Comparison of ENCODE assay signal across 8 mouse cellular contexts in genomic region chr11:101627857-101628559, GRCm38 (mm10). TPM values are rescaled to one million over a fixed set of nuclear protein-coding genes. Genes with fewer than 3 reads are reported as not detected.
DNase-seq lines count a peak whose midpoint lies in the region; ATAC-seq lines count a peak whose summit lies in the region.

No protein-coding gene starts in this region.

- WGBS in forebrain, embryonic 16.5 days = under 1% methylated on average over 33 of the region's 33 CpGs
- WGBS in lung, embryonic 16.5 days = under 1% methylated on average over 33 of the region's 33 CpGs

- no peaks in the 10 kb centered on the region for H3K9me3 ChIP-seq in forebrain, embryonic 16.5 days (ENCODE audit: control insufficient read depth, low read length)
- H3K9me3 ChIP-seq in lung, embryonic 16.5 days (ENCODE audit: control insufficient read depth, low read length) = no peaks in the 10 kb centered on the region

- peak; percentile 96 for DNase-seq in MEL-GATA-1-ER (ENCODE audit: extremely low read depth, low read depth)
- DNase-seq in cerebellum, adult 11-12 months = peak; percentile 68
- DNase-seq in heart, postnatal 36 days = peak; percentile 92 to 95
- DNase-seq in layer of hippocampus, adult 8-10 months (ENCODE audit: low spot score in 2 of 2) = peak; percentile 57 to 79
- peak; percentile 74 for DNase-seq in ovary, adult 18-20 months (ENCODE audit: low spot score)
- DNase-seq in thymus, postnatal 25 days = peak; percentile 88

- no peaks in the 10 kb centered on the region for H3K36me3 ChIP-seq in forebrain, embryonic 16.5 days (ENCODE audit: control insufficient read depth, insufficient read depth)
- no peaks in the 10 kb centered on the region for H3K36me3 ChIP-seq in lung, embryonic 16.5 days (ENCODE audit: control insufficient read depth, insufficient read depth, low read length)

- H3K9ac ChIP-seq in forebrain, embryonic 16.5 days (replicated peaks; ENCODE audit: low read depth, low read length) = peak overlapping the region; percentile 66
- peak overlapping the region; percentile 83 for H3K9ac ChIP-seq in lung, embryonic 16.5 days (ENCODE audit: low read length)

- peak overlapping the region; percentile 81 for H3K4me2 ChIP-seq in forebrain, embryonic 16.5 days (ENCODE audit: low read length)
- H3K4me2 ChIP-seq in lung, embryonic 16.5 days (ENCODE audit: low read depth, low read length) = peak overlapping the region; percentile 79

- peak; percentile 43 for ATAC-seq in forebrain, embryonic 16.5 days
- peak; percentile 57 for ATAC-seq in lung, embryonic 16.5 days (ENCODE audit: low read depth)

- intact Hi-C loops in heart, postnatal 36 days (cut with DNase I) = loop anchor here (2.0 kb wide), 1 partner anchor 29 kb away; no protein-coding TSS in a partner anchor

- H3K27me3 ChIP-seq in forebrain, embryonic 16.5 days (replicated peaks; ENCODE audit: control insufficient read depth, insufficient read depth, low read length) = no peaks in the 10 kb centered on the region
- no peaks in the 10 kb centered on the region for H3K27me3 ChIP-seq in lung, embryonic 16.5 days (ENCODE audit: control insufficient read depth, insufficient read depth, low read depth, low read length)

- H3K27ac ChIP-seq in forebrain, embryonic 16.5 days (ENCODE audit: low read length) = peak overlapping the region; percentile 87
- peak overlapping the region; percentile 100 for H3K27ac ChIP-seq in lung, embryonic 16.5 days (ENCODE audit: low read length)

- peaks cover 10% of the 10 kb centered on the region for H3K4me1 ChIP-seq in forebrain, embryonic 16.5 days (replicated peaks; ENCODE audit: control insufficient read depth, insufficient read depth, low read length)
- peaks cover 2% of the 10 kb centered on the region; the same call in 1 of the 2 replicates for H3K4me1 ChIP-seq in lung, embryonic 16.5 days (replicated peaks; ENCODE audit: control insufficient read depth, insufficient read depth, low read length)

- peak overlapping the region; percentile 73 for H3K4me3 ChIP-seq in forebrain, embryonic 16.5 days (replicated peaks; ENCODE audit: low read length)
- peak overlapping the region; percentile 69 for H3K4me3 ChIP-seq in lung, embryonic 16.5 days (ENCODE audit: low read length)

RNA-seq across cellular contexts. Expression of gene Rdm1, which starts 1.0 kb away (rescaled TPM):
- 21.9 and 32.2 TPM in 2 replicates for polyA plus RNA-seq in forebrain, embryonic 16.5 days (2015; fragmentation: Nextera tagmentation; extraction: Ambion mirVana)
- 10 to 100 TPM; 41.6 to 47.3 TPM for total RNA-seq in heart, postnatal 36 days (2021)
- total RNA-seq in layer of hippocampus, adult 8-10 months (2022) = 10 to 100 TPM in 3 of 4 experiments, 1 to 10 TPM in 1; 9.3 to 16.1 (median 11.0) TPM
- 52.0 and 52.1 TPM in 2 replicates for polyA plus RNA-seq in lung, embryonic 16.5 days (2015; fragmentation: Nextera tagmentation; extraction: Ambion mirVana)

RNA-seq across cellular contexts. Expression of gene Gm11634, which starts 29.0 kb away (rescaled TPM):
- not detected in 2 replicates for polyA plus RNA-seq in forebrain, embryonic 16.5 days (2015; fragmentation: Nextera tagmentation; extraction: Ambion mirVana)
- total RNA-seq in heart, postnatal 36 days (2021) = not detected
- not detected for total RNA-seq in layer of hippocampus, adult 8-10 months (2022)
- not detected in 2 replicates for polyA plus RNA-seq in lung, embryonic 16.5 days (2015; fragmentation: Nextera tagmentation; extraction: Ambion mirVana)

RNA-seq across cellular contexts. Expression of gene Arl4d, which starts 37.3 kb away (rescaled TPM):
- polyA plus RNA-seq in forebrain, embryonic 16.5 days (2015; fragmentation: Nextera tagmentation; extraction: Ambion mirVana) = 36.5 and 42.2 TPM in 2 replicates
- total RNA-seq in heart, postnatal 36 days (2021) = 10 to 100 TPM; 23.4 to 23.5 TPM
- 10 to 100 TPM; 11.8 to 21.0 (median 17.4) TPM for total RNA-seq in layer of hippocampus, adult 8-10 months (2022)
- 6.8 and 7.4 TPM in 2 replicates for polyA plus RNA-seq in lung, embryonic 16.5 days (2015; fragmentation: Nextera tagmentation; extraction: Ambion mirVana)

RNA-seq across cellular contexts. Expression of gene Tmem106a, which starts 46.0 kb away (rescaled TPM):
- 1.9 and 2.4 TPM in 2 replicates for polyA plus RNA-seq in forebrain, embryonic 16.5 days (2015; fragmentation: Nextera tagmentation; extraction: Ambion mirVana)
- 1 to 10 TPM; 3.6 to 4.7 TPM for total RNA-seq in heart, postnatal 36 days (2021)
- 1 to 10 TPM; 1.6 to 4.4 (median 3.3) TPM for total RNA-seq in layer of hippocampus, adult 8-10 months (2022)
- polyA plus RNA-seq in lung, embryonic 16.5 days (2015; fragmentation: Nextera tagmentation; extraction: Ambion mirVana) = 4.7 and 7.1 TPM in 2 replicates

Comparison
In these comparisons a context has a peak if more than half of its experiments do, and no peak if none do; other contexts are left out.
1. Peak in every context shown above with its lines: DNase-seq, ATAC-seq, H3K4me3 ChIP-seq and H3K27ac ChIP-seq.